Mouse (Mus musculus): ENCODE data around the gene Lars2.
A peak's percentile ranks its signal among the peaks of the same experiment; 100 is the strongest.

The Lars2 gene

GRCm38 (mm10) chr9:123391140-123391849, 24.6 kb downstream of the Lars2 start:
- DNase-seq (ENCODE audit: low read depth in 2 of 2, low spot score in 2 of 2): no peak

DNA sequence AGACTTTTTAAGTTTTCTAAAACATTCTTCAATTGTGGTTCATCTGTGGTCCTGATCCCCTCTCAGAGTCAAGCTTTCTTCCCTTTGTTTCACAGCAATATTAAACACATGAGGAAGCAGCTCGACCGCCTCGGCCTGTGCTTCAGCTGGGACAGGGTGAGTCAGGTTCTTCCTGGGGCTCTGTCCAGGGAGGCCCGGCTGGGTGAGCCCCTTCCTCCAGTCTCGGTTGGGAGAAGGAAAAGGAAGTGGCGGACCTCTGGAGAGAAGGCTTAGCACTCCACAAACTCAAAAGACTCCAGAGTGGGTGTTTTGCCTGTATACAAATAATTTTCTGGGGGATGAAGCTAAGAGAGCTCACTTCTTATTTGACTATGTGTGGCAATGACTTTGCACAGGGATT, 28.1 kb downstream of the Lars2 start:
- DNase-seq (ENCODE audit: low read depth in 2 of 2, low spot score in 2 of 2): no peak

DNA sequence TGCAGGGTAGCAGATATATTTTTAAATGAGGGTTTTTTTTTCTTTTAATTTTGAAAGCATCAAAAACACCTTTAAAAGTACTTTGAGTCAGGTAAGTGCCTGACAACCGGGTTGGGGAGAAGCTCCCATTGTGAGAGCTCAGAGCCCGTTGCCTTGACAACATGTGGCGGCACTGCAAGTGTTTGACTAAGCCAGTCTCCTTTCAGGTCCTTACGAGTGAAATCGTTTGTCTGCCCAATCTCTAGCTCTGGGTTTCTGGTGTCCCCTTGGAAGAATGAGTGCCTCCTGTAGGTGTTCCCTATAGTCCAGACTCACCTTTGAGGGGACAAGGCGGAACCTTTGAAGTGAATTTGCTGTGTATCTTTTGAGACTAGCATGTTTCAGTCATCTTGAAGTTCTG, 31.0 kb downstream of the Lars2 start:
- no peak for DNase-seq (ENCODE audit: low read depth in 2 of 2, low spot score in 2 of 2)

DNA sequence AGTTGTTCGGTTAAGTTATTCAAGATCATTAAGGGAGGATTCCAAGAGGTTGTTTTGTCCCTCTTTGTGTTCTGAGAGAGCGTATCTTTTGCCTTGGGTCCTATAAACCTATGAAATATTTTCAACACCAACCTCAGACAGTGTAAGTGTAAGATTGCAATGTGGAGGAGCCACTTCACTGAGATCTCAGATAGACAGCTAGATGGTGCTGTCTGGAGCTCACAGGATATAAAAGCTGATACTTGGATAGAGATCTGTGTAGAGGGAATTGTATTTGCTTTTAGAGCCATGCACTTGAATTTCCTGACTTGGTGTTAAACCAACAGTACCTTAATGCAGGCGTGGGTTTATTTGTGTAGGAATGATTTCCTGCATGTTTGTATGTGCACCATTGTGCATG, 35.5 kb downstream of the Lars2 start:
- DNase-seq (ENCODE audit: low read depth in 2 of 2, low spot score in 2 of 2): no peak

GRCm38 (mm10) chr9:123403031-123403430, 36.3 kb downstream of the Lars2 start:
- no peak for DNase-seq (ENCODE audit: low read depth in 2 of 2, low spot score in 2 of 2)

GRCm38 (mm10) chr9:123405231-123405630, 38.5 kb downstream of the Lars2 start:
- DNase-seq (ENCODE audit: low read depth in 2 of 2, low spot score in 2 of 2): no peak

DNA sequence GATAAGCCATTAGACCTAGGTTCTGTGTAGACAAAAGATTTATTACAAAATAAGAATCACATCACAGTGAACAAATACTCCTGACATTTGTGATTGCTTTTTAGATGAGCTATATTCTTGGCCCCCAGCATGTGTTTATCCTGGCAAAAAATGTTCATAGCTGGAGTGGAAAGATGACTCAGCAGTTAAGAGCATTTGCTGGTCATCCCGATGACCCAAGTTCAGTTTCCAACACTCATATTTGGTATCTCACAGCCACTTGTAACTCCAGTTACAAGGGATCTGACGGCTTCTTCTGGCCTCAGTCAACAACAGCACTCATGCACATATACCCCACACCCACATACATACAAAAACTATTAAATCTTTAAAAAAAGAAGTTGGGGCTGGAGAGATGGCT, 42.0 kb downstream of the Lars2 start:
- no peak for DNase-seq (ENCODE audit: low read depth in 2 of 2, low spot score in 2 of 2)

GRCm38 (mm10) chr9:123429863-123430262, 63.1 kb downstream of the Lars2 start:
- DNase-seq (ENCODE audit: low read depth in 2 of 2, low spot score in 2 of 2): no peak

DNA sequence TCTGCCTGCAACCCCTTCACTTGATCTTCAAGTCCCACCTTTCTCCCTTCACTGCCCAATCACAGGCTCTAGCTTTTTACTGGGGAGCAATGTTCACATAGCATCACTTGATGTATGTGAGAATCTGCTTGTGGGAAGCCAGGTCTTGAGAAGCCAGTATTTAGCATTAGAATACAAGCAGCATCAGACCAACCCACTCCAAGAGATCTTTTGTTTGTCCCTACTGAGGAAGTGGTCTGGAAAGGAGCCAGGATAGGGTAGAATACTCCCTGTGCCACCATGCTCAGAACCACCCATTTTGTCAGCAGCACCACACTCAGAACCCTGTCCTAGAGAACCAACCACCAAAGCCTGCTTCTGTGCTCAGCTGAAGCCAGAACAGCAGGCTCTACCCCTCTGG, 64.2 kb downstream of the Lars2 start:
- no peak for DNase-seq (ENCODE audit: low read depth in 2 of 2, low spot score in 2 of 2)

GRCm38 (mm10) chr9:123438223-123438622, 71.5 kb downstream of the Lars2 start:
- DNase-seq (ENCODE audit: low read depth in 2 of 2, low spot score in 2 of 2): no peak

- no peak for DNase-seq (ENCODE audit: low read depth in 2 of 2, low spot score in 2 of 2)
Observed at GRCm38 (mm10) chr9:123440230-123441058, 73.7 kb downstream of the Lars2 start.

- peak in 1 of 2 experiments; percentile 42 for DNase-seq (ENCODE audit: low read depth in 2 of 2, low spot score in 2 of 2)
Observed at GRCm38 (mm10) chr9:123447101-123447500, 80.4 kb downstream of the Lars2 start.

DNA sequence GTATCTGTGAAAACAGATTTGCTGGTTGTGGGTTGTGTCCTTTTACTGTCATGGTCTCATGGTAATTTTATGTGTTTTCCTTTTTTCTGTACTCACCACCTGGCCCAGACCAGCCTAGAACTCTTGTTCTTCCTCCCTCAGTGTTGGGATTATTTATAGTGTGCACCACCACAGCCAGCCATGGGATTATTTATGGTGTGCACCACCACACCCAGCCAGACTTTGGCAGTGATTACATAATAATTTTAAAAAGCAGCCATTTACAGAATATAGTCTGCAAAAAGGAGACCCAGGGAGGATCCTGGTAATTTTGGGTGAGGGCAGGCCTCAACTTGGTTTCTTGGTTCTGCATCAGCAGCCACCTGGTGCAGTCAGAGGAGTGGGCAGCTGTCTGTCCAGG, 81.9 kb downstream of the Lars2 start:
- DNase-seq (ENCODE audit: low read depth in 2 of 2, low spot score in 2 of 2): no peak

GRCm38 (mm10) chr9:123450174-123450573, 83.4 kb downstream of the Lars2 start:
- DNase-seq (ENCODE audit: low read depth in 2 of 2, low spot score in 2 of 2): peak; percentile 52 to 71

DNA sequence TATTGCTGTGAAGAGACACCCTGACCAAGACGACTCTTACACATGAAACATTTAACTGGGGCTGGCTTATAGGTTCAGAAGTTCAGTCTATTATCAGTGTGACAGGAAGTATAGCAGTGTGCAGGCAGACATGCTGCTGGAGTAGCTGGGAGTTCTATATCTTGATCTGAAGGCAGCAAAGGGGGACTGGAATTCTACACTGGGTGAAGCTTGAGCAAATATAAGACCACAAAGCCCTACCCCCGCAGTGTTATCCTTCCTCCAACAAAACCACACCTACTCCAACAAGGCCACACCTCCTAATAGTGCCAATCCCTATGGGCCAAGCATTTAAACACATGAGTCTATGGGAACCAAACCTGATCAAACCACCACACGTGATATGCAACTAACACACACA, 85.0 kb downstream of the Lars2 start:
- no peak for DNase-seq (ENCODE audit: low read depth in 2 of 2, low spot score in 2 of 2)

GRCm38 (mm10) chr9:123456634-123457602, 90.2 kb downstream of the Lars2 start:
- DNase-seq (ENCODE audit: low read depth in 2 of 2, low spot score in 2 of 2): no peak

- DNase-seq (ENCODE audit: low read depth in 2 of 2, low spot score in 2 of 2): no peak
Observed at GRCm38 (mm10) chr9:123457603-123458002, 90.9 kb downstream of the Lars2 start.

- DNase-seq (ENCODE audit: low read depth in 2 of 2, low spot score in 2 of 2): no peak
Observed at GRCm38 (mm10) chr9:123467141-123467620, 100.5 kb downstream of the Lars2 start.

GRCm38 (mm10) chr9:123468406-123469085, 101.8 kb downstream of the Lars2 start:
- no peak for DNase-seq (ENCODE audit: low read depth in 2 of 2, low spot score in 2 of 2)

DNA sequence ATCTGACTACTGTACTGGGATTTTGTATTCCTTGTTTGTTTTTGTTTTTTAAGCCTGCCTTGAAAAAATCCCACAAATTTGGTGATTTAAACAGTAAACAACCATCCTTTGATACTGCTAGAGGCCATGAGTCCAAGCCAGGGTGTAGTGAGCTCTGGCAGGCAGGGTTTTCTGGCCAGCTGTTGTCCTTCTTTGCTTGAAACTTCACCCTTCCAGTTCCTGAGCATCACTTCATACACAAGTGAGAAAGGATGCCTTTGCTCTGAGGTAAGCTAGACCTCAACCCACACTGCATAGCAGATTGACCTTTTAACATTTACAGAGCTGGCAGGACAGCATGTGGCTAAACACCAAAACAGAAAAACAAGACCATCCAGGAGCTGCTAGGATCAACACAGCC, 102.4 kb downstream of the Lars2 start:
- no peak for DNase-seq (ENCODE audit: low read depth in 2 of 2, low spot score in 2 of 2)

- no peak for DNase-seq (ENCODE audit: low read depth in 2 of 2, low spot score in 2 of 2)
Observed at GRCm38 (mm10) chr9:123473377-123473776, 106.7 kb downstream of the Lars2 start.

Data from CD8-positive naive resting alpha-beta T cell, adult 2 months (primary cell).